Mouse (Mus musculus) left cerebral cortex, adult 11 months (tissue): ENCODE data around the gene Ctsa.

Experiments
- DNase-seq: peaks from one replicate; pipeline ENCODE4 v3.0.0; 2022; ENCODE audit warnings: low spot score

Gene Ctsa

DNA sequence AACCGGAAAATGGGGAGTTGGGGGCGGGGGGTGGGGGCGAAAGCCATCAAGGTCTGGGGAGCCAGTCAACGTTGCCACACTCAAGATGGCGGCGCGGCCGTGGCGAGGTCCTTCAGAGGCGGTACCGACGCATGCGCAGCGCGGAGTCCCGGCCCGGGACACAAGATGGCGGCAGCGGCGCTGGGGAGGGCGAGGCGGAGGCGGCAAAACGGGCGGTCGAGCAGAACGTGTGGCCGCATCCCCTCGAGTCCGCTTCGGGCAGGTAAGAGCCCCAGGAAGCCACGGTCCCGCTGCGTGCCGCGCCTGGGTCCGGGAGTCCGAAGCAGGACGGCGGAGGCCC is 46.5 kb downstream of the Ctsa start, which contains the start of gene Pcif1:
TSS of gene Pcif1 (plus strand) at position 77 of the 340 bp plus-strand sequence.
- DNase-seq = peak; percentile 84

DNA sequence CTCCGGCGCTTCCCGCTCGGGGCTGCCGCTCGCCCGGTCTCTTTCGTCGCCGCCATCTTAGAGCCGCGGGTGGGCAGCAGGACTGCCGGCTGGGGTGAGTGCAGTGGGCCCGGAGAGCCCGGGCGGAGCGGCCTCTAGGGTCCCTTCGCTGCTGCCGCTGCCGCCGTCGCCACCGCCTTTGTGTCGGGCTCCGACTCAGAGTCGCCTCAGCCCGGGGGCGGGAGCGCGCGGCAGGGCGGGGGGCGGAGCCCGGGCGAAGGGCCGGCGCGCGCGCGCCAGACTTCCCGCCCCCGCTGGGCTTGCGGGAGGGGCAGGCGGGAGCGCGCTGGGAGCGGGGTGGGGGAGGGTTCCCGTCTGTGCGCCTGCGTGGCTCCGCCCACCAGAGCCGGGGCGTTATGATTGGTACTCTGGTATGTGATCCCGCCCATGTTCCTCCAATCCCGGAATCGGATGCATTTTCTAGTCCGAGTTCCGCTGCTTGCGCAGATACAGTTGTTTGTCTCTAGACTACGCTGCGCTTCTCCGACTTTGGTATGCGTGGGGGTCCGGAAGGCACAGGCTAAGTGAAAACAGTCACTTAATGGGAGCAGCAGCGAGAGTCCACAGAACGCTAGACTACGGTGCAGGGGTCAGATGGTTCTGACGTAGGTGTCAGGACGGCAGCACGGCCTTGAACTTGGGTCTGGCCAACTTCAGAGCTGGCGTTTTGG is 47.0 kb downstream of the Ctsa start:
- DNase-seq = peak; percentile 90

DNA sequence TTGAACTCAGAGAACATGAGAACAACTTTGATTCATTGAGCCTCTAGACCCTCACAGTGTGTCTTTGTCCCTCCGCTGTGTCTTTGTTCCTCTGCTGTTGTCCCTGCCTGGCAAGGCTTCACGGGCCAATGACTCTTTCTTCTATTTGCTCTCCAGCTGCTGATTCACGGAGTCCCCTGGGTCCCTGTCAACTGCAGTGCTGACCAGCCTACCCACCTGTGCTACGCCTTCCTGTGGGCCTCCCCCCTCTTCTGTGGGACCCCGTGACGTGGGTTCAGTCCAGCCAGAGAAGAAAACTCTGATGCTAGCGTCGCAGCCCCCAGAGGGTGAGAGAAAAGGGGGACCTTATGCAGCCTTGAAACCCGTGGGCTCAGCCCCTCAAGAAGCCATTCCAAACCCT is 49.9 kb downstream of the Ctsa start:
- no peak for DNase-seq

DNA sequence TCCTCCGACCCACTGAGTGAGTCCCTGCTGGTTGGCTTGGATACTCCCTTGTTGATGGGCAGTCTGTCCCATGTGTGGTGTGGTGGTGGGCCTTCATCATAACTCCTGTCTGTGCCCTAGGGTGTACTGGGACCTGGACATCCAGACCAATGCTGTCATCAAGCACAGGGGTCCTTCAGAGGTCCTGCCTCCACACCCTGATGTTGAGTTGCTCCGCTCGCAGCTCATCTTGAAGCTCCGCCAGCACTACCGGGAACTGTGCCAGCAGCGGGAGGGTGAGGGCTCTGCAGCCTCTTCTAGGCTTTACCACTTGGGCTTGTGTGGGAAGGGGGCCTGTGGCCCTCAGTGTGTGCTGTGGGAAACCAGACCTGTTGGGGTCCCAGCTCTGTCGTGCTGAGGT is 53.1 kb downstream of the Ctsa start:
- peak; percentile 57 for DNase-seq

DNA sequence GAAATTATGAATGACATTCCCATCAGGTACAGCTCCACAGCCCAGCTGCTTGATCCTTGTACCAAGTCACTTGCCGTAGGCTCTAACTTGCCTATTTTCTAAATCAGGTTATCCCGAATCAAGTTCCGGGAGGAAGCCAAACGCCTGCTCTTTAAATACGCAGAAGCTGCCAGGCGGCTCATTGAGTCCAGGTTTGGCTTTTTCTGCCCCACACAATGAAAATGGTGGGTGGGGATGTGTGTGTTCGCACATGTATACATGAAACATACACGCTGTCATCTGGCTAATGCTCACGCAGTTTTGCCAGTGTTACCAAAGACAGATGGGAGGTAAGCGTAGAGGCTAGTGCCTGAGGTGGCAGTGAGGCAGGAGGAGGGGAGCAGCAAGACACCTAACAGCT is 53.9 kb downstream of the Ctsa start:
- no peak for DNase-seq

DNA sequence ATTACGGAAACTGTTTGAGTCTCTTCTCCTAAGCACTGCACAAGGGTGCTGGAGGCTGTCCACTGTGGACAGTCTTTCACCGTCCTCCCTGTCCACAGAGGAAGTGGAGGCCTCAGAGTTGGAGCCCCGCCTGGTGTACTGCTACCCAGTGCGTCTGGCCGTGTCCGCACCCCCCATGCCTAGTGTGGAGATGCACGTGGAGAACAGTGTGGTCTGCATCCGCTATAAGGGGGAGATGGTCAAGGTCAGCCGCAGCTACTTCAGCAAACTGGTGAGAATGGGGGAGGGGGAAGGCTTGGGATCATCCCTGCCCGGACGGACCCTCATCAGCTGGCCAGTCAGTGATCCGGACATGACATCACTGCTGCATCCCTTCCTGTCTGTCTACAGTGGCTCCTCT is 56.3 kb downstream of the Ctsa start:
- DNase-seq = no peak

DNA sequence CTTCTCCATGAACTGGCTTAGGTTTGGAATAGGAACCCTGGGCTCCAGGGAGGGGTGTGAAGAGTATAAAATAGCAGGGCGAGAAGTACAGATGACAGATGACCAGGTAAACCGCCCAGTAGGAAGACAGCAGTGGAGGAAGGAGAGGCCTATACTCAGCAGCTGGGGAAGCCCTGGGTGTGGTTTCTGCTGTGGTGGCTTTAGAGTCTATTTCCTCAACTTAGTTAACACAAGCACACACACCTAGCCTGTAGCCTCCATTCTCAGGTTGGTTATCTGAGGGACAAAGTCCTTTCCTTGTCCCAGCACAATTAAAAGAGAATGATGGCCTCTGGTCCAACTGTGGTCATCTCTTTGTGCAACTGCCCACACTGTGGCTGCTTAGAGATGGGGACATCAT is 57.3 kb downstream of the Ctsa start:
- no peak for DNase-seq
